Mouse (Mus musculus): ENCODE results near the gene Unc80. TPM values are rescaled to one million over a fixed set of nuclear protein-coding genes. Genes with fewer than 3 reads are reported as not detected.

Gene Unc80
- polyA plus RNA-seq, 1 experiment from 2014 or later, result not detected

Other genes starting within 250 kb of the Unc80 start
- 38.0 and 39.3 TPM in 2 replicates for gene Rpe, start 232.5 kb downstream of the Unc80 start, polyA plus RNA-seq (2016; fragmentation: Nextera tagmentation; extraction: Ambion mirVana)